ENCODE assay signal across 11 mouse cellular contexts in the genomic region with DNA sequence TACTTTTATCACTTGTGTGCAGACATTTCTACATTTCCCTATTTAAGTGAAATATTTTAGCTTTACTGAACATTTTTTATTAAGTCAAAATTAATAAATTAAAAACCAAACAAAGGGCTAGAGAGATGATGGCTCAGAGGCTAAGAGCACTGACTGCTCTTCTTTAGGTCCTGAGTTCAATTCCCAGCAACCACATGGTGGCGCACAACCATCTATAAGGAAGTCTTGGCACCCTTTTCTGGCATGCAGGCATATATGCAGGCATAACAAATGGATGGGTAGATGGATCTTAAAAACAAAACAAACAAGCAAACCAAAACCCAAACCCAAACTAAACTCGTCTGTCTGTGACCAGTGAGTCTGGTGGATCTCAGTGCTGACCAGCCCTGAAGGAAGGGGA. TPM values are rescaled to one million over a fixed set of nuclear protein-coding genes. Genes with fewer than 3 reads are reported as not detected.
A peak's percentile ranks its signal among the peaks of the same experiment; 100 is the strongest.
DNase-seq lines count a peak whose midpoint lies in the region; ATAC-seq and TF ChIP-seq lines count a peak whose summit lies in the region.
"Had no signal": no experiment of that assay in that cellular context is flagged by ENCODE, and none has a peak within 500 bp of the region (broad histone marks: within the 10 kb centered on the region; RNA-seq: fewer than 3 reads in every experiment).

No protein-coding gene starts in this region.

- no peak for DNase-seq in frontal cortex, postnatal 14 days (ENCODE audit: low spot score in 2 of 2)
- peak; percentile 66 for DNase-seq in lung, embryonic 14.5 days
- no peak for DNase-seq in lung, postnatal 10 days
- DNase-seq in heart, adult 8-10 months (ENCODE audit: low spot score) = no peak
- DNase-seq: kidney, adult 18-20 months had no signal

- peak; percentile 58 for TF ChIP-seq CTCF in lung, embryonic 14.5 days (IDR thresholded peaks at IDR 0.05; ENCODE audit: low read depth)
- 0 out of 2 replicates have a peak, but pooled peaks have one; percentile 7 for TF ChIP-seq CTCF in E14TG2a.4 (conservative IDR thresholded peaks at IDR 0.05; ENCODE audit: low read length)
- TF ChIP-seq CTCF in cortical plate, adult 2 months (IDR thresholded peaks at IDR 0.05; ENCODE audit: extremely low read depth, insufficient read depth, low read length) = peak; percentile 41

- no peaks in the 10 kb centered on the region for H3K9me3 ChIP-seq in lung, embryonic 14.5 days (ENCODE audit: low read depth, low read length)
- peaks cover 4% of the 10 kb centered on the region; the same call in 1 of the 2 replicates for H3K9me3 ChIP-seq in E14TG2a.4 (ENCODE audit: low read length)
- H3K9me3 ChIP-seq: forebrain, embryonic 12.5 days; heart, embryonic 12.5 days; lung, embryonic 15.5 days had no signal

- no peaks in the 10 kb centered on the region for H3K36me3 ChIP-seq in lung, embryonic 14.5 days (ENCODE audit: insufficient read depth)
- peaks cover 5% of the 10 kb centered on the region; the same call in 1 of the 2 replicates for H3K36me3 ChIP-seq in E14TG2a.4 (ENCODE audit: insufficient read depth, low read length)

- H3K4me2 ChIP-seq in lung, embryonic 14.5 days = no peak overlapping the region
- H3K4me2 ChIP-seq: forebrain, embryonic 12.5 days; heart, embryonic 12.5 days; lung, embryonic 15.5 days had no signal

- 58% methylated on average over 2 of the region's 2 CpGs for WGBS in lung, embryonic 14.5 days

- 0 out of 2 replicates have a peak, but pooled peaks have one; percentile 13 for ATAC-seq in frontal cortex, adult (ENCODE audit: low TSS enrichment)
- no peak for ATAC-seq in lung, embryonic 14.5 days (ENCODE audit: insufficient read depth)

- no peak overlapping the region for H3K4me3 ChIP-seq in lung, embryonic 14.5 days (ENCODE audit: low read depth, low read length)
- no peak overlapping the region for H3K4me3 ChIP-seq in E14TG2a.4 (replicated peaks; ENCODE audit: low read length)
- H3K4me3 ChIP-seq in cortical plate, adult 2 months (ENCODE audit: insufficient read depth, low read length) = no peak overlapping the region
- H3K4me3 ChIP-seq: forebrain, embryonic 12.5 days; heart, embryonic 12.5 days; lung, embryonic 15.5 days had no signal

- no peak overlapping the region for H3K9ac ChIP-seq in lung, embryonic 14.5 days
- H3K9ac ChIP-seq: forebrain, embryonic 12.5 days; heart, embryonic 12.5 days; lung, embryonic 15.5 days had no signal

- no peaks in the 10 kb centered on the region for H3K4me1 ChIP-seq in lung, embryonic 14.5 days (ENCODE audit: insufficient read depth)
- no peaks in the 10 kb centered on the region for H3K4me1 ChIP-seq in E14TG2a.4 (replicated peaks; ENCODE audit: low read depth, low read length)
- no peaks in the 10 kb centered on the region for H3K4me1 ChIP-seq in cortical plate, adult 2 months (ENCODE audit: control insufficient read depth, insufficient read depth, low read length)
- H3K4me1 ChIP-seq: forebrain, embryonic 12.5 days had no signal

- TF ChIP-seq POLR2A in cortical plate, adult 2 months (IDR thresholded peaks at IDR 0.05; ENCODE audit: extremely low read depth, insufficient read depth, low read length) = no peak

- no peaks in the 10 kb centered on the region for H3K27me3 ChIP-seq in lung, embryonic 14.5 days (ENCODE audit: insufficient read depth, low read length)
- no peaks in the 10 kb centered on the region for H3K27me3 ChIP-seq in E14TG2a.4 (ENCODE audit: insufficient read depth, low read length)
- H3K27me3 ChIP-seq: forebrain, embryonic 12.5 days; heart, embryonic 12.5 days; lung, embryonic 15.5 days had no signal

- H3K27ac ChIP-seq in lung, embryonic 14.5 days (ENCODE audit: low read depth) = no peak overlapping the region
- H3K27ac ChIP-seq in cortical plate, adult 2 months (ENCODE audit: insufficient read depth, low read length) = no peak overlapping the region
- H3K27ac ChIP-seq: forebrain, embryonic 12.5 days; lung, embryonic 15.5 days had no signal

RNA-seq across cellular contexts. Expression of gene Hmgb2, which starts 20.5 kb away (rescaled TPM):
- polyA plus RNA-seq in lung, embryonic 14.5 days (2014; fragmentation: Nextera tagmentation; extraction: Ambion mirVana) = 500 and 503 TPM in 2 replicates
- 6.3 and 6.5 TPM in 2 replicates for polyA plus RNA-seq in cortical plate, adult 2 months (2012; rRNA removed)
- 10 to 100 TPM; 14.2 to 17.3 (median 14.8) TPM for total RNA-seq in heart, adult 8-10 months (2022)

RNA-seq across cellular contexts. Expression of gene Sap30, which starts 44.6 kb away (rescaled TPM):
- polyA plus RNA-seq in lung, embryonic 14.5 days (2014; fragmentation: Nextera tagmentation; extraction: Ambion mirVana) = 39.3 and 47.4 TPM in 2 replicates
- 7.7 and 8.4 TPM in 2 replicates for polyA plus RNA-seq in cortical plate, adult 2 months (2012; rRNA removed)
- 10 to 100 TPM; 13.2 to 15.6 (median 14.3) TPM for total RNA-seq in heart, adult 8-10 months (2022)

Comparison
In these comparisons a context has a peak if more than half of its experiments do, and no peak if none do; other contexts are left out.
1. CTCF ChIP-seq: peak in every context shown above with its lines; median percentile 58 in lung, embryonic 14.5 days; 41 in cortical plate, adult 2 months; 7 in E14TG2a.4.
2. RNA of gene Hmgb2, which starts 20.5 kb away (polyA plus RNA-seq): 500 to 503 TPM in lung, embryonic 14.5 days; 6.3 to 6.5 TPM in cortical plate, adult 2 months; every median in the first group is over 10 times any median in the second.